Mouse (Mus musculus): Measurements from ENCODE around the gene Shc4. TPM values are rescaled to one million over a fixed set of nuclear protein-coding genes. Genes with fewer than 3 reads are reported as not detected.

Shc4 gene
- total RNA-seq, 2 experiments from 2014 or later, result 5.8 to 7.3 TPM

GRCm38 (mm10) chr2:125577670-125578069 is 146.3 kb downstream of the Shc4 start:
- DNase-seq (ENCODE audit: low spot score in 2 of 2), result no peak

Other genes starting within 250 kb of the Shc4 start
- gene Gm9913, start 219.1 kb downstream of the Shc4 start, total RNA-seq (2021), result under 1 TPM; 0.43 to 0.48 TPM
- gene Fbn1, start 216.2 kb downstream of the Shc4 start, total RNA-seq (2021), result 10 to 100 TPM; 10.4 to 10.5 TPM
- gene Cep152, start 99.0 kb downstream of the Shc4 start, total RNA-seq (2021), result 1 to 10 TPM; 2.9 to 3.0 TPM
- 100 to 1,000 TPM; 323 to 341 TPM for gene Eid1, start 51.1 kb downstream of the Shc4 start, total RNA-seq (2021)
- gene Secisbp2l, start 58.7 kb upstream of the Shc4 start, total RNA-seq (2021), result 100 to 1,000 TPM; 114 to 121 TPM
- gene Galk2, start 135.0 kb upstream of the Shc4 start, total RNA-seq (2021), result 10 to 100 TPM; 26.4 to 27.1 TPM
- gene Cops2, start 135.0 kb upstream of the Shc4 start, total RNA-seq (2021), result 100 to 1,000 TPM; 110 to 116 TPM

Data from layer of hippocampus, postnatal 14 days (tissue).